Mouse (Mus musculus): ENCODE data around the gene Dynlt1c. TPM values are rescaled to one million over a fixed set of nuclear protein-coding genes. Genes with fewer than 3 reads are reported as not detected.

Dynlt1c gene
- 10.9 TPM for polyA plus RNA-seq (2014; fragmentation: Illumina TruSeq; extraction: RNeasy Lipid Tissue Mini Kit (QIAGEN cat#74804))

DNA sequence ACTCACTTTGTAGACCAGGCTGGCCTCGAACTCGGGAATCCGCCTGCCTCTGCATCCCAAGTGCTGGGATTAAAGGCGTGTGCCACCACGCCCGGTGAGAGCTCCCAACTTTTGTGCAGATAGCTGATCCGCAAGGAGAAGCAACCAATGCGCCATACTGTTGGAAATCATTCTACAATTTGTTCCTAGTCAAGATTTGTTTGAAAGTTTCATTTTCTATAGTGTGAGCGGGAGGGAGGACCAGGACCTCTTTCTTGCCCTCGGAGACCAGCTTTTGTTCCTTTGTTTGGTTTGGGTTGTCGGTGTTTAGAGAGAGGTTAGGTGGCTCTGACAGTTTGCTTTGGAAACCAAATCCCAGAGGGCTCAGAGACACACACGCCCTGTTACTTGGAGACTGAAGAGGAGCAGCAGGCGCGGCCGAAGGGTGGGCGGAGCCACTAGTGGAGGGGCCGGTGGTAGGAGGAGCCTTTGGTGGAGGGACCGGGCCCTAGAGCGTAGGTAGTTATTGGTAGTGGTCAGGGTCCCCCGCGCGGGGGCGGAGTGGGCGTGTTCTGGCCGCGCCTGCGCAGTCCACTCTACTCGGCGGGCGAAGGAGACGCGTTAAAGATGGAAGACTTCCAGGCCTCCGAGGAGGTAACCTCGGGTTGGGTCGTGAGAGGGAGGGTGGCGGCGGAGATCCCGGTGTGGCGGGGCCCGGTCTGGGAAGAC lies at the start of gene Dynlt1c:
Dynlt1c (plus strand) TSS at position 468 of the 708 bp plus-strand sequence.

DNA sequence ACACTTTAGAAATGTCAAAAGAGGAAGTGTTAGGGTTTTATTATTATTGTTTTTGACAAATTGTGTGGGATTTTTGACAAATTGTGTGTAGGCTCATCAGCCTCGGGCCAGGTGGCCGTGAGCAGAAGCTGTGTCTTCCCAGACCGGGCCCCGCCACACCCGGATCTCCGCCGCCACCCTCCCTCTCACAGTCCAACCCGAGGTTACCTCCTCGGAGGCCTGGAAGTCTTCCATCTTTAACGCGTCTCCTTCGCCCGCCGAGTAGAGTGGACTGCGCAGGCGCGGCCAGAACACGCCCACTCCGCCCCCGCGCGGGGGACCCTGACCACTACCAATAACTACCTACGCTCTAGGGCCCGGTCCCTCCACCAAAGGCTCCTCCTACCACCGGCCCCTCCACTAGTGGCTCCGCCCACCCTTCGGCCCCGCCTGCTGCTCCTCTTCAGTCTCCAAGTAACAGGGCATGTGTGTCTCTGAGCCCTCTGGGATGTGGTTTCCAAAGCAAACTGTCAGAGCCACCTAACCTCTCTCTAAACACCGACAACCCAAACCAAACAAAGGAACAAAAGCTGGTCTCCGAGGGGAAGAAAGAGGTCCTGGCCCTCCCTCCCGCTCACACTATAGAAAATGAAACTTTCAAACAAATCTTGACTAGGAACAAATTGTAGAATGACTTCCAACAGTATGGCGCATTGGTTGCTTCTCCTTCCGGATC lies 54.3 kb downstream of the Dynlt1c start, which contains the start of gene Dynlt1f:
Dynlt1f (minus strand) TSS at position 334 of the 715 bp plus-strand sequence.

DNA sequence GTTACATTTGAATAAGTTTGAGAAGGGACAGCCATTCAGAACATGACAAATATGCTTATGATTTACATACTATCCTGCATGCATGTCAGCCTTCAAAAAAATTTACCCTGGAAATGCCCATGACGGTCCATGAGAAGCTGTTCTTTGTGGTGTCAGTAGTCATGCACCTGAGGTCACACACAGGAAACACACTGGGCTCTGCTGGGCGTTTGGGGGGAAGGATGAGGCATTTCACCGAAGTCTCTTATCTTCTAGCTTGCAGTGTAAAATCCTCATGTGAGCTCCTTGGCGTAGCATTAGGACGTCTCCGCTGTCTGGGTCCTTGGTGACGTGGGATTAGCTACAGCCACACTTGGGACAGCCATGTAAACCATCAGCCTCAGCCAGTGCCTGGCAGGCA lies 57.3 kb downstream of the Dynlt1c start, which contains the start of gene Sytl3:
Sytl3 (plus strand) TSS at position 293 of the 400 bp plus-strand sequence.

Other genes starting within 250 kb of the Dynlt1c start
- 52.9 TPM for gene Dynlt1b, start 171.6 kb upstream of the Dynlt1c start, polyA plus RNA-seq (2014; fragmentation: Illumina TruSeq; extraction: RNeasy Lipid Tissue Mini Kit (QIAGEN cat#74804))
- gene Dynlt1f, start 54.2 kb downstream of the Dynlt1c start, polyA plus RNA-seq (2014; fragmentation: Illumina TruSeq; extraction: RNeasy Lipid Tissue Mini Kit (QIAGEN cat#74804)) = 60.1 TPM
- gene Sytl3, start 57.4 kb downstream of the Dynlt1c start, polyA plus RNA-seq (2014; fragmentation: Illumina TruSeq; extraction: RNeasy Lipid Tissue Mini Kit (QIAGEN cat#74804)) = 0.51 TPM
- gene Ezr, start 181.1 kb downstream of the Dynlt1c start, polyA plus RNA-seq (2014; fragmentation: Illumina TruSeq; extraction: RNeasy Lipid Tissue Mini Kit (QIAGEN cat#74804)) = 67.2 TPM

Measured in ovary, adult 10 weeks (tissue).